Mouse (Mus musculus) cerebellum, adult 8-10 months (tissue): Measurements from ENCODE around the gene Hexdc.
A peak's percentile ranks its signal among the peaks of the same experiment; 100 is the strongest.

Experiments used
- DNase-seq: peaks from one replicate; pipeline ENCODE4 v3.0.0; 2022

Hexdc gene

DNA sequence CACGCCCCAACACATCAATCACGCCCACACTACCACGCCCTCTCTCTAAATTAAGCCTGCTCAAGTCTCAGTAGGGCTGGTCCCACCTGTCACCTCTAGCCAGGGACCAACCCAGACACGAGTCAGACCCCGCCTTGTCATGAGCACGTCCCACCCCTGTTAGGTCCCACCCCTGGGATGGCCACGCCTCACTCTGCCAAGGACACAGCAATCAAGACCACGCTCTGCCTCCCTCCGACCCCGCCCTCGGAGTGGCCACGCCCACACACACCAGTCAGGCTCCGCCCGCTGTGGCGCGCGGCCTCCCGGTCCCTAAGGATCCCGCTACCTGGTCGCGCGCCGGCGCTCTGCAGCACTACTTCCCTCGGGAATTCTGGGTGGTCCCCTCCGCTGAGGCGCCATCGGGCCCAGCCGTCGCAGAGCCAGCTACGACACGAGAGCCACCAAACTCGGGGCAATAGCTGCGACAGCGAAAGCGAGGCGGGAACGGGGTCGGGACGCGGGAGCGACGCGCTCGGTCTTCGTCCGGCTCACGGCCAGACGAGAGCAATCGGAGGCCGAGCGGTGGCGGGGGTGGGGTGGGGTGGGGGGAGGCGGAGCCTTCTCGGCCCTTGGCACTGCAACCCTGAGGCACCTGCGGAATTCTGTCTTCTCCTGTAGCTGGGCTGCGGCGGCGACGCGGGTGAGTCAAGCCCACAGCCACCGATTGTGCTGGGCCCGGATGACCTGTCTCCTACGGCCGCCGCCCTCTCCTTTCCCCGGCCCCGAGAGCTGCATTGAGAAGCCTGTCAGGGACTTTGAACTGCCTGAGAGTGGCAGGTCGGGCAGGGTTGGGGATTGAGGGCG is at the start of gene Hexdc, which contains the start of gene Ogfod3:
Gene Hexdc (plus strand): TSS at position 273 of the 846 bp plus-strand sequence.
Gene Ogfod3 (minus strand): TSS at position 551 of the 846 bp plus-strand sequence.
- peak; percentile 95 for DNase-seq

- peak; percentile 51 for DNase-seq
Measured at GRCm38 (mm10) chr11:121156411-121156891, 47.8 kb upstream of the Hexdc start.

GRCm38 (mm10) chr11:121159971-121160370 is 44.3 kb upstream of the Hexdc start, which contains the start of gene Uts2r:
Uts2r (plus strand) TSS chr11:121160271.
- DNase-seq: no peak

GRCm38 (mm10) chr11:121160636-121161346 is 43.4 kb upstream of the Hexdc start:
- DNase-seq: peak; percentile 5

DNA sequence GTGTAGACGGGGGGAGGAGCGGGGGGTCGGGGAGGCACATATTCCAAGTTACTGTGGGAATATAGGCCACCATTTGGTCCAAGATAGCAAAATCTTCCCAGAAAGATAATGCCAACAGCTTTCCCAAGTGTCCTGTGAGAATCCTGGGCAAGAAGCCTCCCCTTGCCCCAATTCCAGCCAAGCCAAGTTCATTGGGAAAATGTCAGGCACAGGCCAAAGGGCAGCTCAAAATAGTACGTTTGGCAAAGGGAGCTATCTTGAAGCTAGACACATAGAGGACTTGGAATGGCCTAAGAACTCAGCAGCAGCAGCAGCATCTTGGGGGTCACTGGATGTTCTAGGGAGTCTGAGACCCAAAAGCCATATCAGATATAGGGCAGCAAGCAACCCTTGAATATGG is 40.5 kb upstream of the Hexdc start:
- DNase-seq: no peak

- DNase-seq: no peak
Measured at GRCm38 (mm10) chr11:121173203-121173602, 31.0 kb upstream of the Hexdc start.

GRCm38 (mm10) chr11:121174234-121174633 is 30.0 kb upstream of the Hexdc start:
- no peak for DNase-seq

DNA sequence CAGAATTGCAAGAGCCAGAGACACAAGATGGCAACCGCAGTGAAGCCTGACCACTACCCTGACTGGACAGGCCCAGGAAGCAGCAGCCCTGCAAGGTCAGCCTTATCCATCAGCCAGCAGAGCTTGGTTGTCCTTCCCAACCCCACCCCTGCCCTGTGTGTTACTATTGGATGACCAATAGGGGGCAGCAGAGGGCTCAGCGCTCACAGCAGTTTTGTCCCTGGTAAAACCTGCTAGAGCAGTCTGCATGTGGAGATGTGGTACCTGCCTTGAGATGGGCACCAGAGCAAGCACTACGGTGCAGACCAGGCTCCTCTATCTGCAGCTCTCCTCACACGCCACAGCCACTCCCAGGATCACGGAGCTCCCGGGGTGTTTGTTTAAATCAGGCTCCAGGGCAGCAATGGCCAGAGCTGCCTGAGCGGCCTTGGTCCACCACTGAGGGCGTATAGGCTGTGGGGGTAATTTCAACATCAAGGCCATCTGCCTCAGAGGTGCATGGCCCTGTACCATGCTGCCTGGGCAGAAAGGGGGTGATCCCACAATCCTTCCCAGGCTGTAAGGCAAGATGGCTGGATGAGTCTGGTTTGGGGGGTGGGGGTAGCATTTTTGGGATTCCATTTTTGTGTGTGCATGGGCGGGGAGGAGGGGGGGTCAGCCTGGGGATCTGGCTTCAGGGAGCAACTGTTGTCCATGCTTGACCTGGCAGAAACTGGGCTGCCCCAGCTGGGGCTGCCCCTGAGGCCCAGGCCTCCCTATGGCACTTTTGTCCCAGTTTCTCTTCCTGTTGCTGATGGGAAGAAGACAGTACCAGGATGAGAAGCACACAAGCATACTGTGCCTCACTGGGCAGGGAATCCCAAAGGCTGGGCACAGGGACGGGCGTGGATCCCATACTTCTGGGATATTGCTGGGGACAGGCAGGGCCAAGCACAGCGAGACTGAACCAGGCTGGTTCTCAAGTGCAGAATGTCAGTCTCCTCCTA is 27.7 kb upstream of the Hexdc start:
- DNase-seq: peak; percentile 66

DNA sequence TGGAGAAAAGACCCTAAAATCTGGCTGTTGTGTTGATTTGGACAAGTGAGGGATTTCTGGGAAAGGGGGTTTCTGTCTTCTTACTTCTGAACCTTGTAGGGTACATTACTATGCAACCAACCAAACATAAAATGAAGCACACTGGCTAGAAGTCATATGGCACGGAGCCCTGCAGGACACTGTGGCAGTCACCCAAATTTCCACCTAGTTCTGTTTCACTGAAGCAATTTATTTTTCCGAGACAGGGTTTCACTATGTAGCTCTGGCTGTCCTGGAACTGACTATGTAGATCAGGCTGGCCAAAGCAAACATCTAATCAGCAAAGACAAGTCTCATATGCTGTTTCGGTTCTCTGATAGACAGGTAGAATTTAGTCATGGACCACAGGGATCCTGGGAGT is 14.6 kb upstream of the Hexdc start:
- DNase-seq: peak; percentile 44

- no peak for DNase-seq
Measured at GRCm38 (mm10) chr11:121192742-121193141, 11.5 kb upstream of the Hexdc start.

DNA sequence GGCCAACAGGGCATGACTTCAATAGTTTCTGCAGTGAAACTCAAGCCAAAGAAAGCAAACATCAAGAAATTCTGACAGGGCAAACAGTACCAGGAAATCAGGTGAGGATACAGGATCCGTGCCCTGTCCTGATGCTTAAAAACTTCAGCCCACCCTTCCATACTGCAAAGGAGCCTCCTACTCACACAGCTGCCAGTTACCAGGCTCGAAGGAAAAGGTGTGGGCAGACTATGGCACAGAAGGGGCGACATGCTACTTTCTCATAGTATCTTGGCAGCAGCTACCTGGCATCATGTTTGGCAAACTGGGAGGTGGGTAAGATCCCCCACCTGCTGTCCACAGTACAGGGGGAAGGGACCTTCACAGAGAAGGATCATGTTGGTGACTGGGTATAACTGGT is 10.8 kb upstream of the Hexdc start:
- DNase-seq: no peak

DNA sequence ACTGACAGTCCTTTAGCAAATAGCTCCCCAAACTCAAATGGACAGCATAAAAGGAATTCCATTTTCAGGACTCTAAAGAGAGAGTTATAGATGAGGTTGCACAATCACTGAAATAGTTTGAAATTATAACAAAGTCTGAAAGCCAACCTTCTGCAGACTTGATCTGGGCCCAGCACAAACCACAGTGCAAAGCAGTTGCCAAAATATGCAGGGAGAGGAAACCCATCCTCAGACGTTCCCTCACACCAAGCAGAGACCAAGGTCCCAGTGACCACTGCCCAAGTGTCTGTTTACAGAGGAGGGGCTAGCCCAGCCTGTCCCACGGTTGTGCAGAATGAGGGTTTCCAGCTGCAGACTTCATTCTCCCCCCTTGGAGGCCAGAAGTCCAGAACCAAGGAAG is 5.6 kb upstream of the Hexdc start:
- no peak for DNase-seq

DNA sequence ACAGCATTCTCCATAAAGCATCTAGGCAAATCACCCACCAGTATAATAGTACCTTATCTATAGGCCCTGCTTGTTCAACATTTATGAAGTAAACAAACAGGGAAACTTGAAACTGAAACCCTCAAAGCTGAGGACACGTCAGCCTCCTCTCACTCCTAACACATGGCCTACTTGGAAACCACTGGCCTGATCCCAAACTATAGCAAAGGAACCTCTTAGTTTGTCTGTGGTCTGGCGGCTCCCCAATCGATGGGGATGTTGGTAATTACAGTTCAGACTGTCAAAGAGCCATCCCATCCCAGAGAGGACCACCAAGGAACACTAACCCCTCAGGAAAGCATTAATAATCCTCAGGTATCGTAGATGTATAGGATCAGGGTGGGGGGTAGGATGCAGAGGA is 4.4 kb upstream of the Hexdc start:
- no peak for DNase-seq

GRCm38 (mm10) chr11:121200781-121201180 is 3.5 kb upstream of the Hexdc start:
- DNase-seq: no peak

- DNase-seq: no peak
Measured at GRCm38 (mm10) chr11:121201436-121202198, 2.6 kb upstream of the Hexdc start.

GRCm38 (mm10) chr11:121203859-121204160 is 423 bp upstream of the Hexdc start:
- no peak for DNase-seq

DNA sequence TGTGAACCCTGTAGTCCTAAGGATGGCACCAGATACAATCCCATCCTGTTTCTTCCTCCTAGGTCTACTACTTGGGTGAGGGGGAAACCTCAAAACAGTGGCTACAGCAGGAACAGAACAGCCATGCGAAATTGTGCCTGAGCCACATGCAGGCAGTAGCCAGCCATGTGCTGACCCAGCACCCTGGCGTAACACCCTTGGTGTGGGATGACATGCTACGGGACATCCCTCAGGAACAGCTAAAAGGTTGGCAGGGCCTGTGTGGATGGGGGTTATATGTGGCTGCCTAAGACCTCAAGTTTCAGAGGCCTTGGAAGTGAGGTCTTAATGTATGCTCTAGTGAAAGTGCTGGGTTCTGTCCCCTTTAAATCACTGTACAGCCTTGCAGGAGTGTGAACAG is 12.6 kb downstream of the Hexdc start:
- DNase-seq: no peak

GRCm38 (mm10) chr11:121219776-121220175 is 15.5 kb downstream of the Hexdc start:
- no peak for DNase-seq

DNA sequence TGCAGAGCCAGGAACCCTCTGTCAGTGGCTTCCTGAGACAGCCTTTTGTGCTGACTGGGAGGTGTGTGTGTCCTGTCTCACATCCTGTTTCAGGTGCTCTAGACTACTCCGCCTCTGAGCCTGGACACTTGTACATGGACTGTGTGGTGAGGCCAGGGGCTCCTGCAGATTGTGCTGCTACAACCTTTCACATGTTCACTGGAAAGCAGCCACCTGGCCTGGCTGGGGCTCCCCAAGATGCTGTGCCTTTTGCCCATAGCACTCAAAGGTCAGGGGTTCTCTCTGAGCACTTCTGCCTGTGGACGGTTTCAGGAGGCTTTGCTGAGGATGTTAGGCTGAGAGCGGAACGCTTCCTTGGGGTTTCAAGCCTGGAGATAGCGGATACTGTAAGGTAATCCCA is 16.5 kb downstream of the Hexdc start:
- no peak for DNase-seq

- peak; percentile 57 for DNase-seq
Measured at GRCm38 (mm10) chr11:121221321-121222010, 17.2 kb downstream of the Hexdc start.
